Mouse (Mus musculus) E14TG2a.4 (cell line): ENCODE data around the gene Fhit.

Experiments
- CTCF ChIP-seq: conservative IDR thresholded peaks from 2 replicates; pipeline ENCODE4 v1.5.1; 2014; ENCODE audit warnings: low read length
- NANOG ChIP-seq: IDR thresholded peaks from 2 replicates; pipeline ENCODE4 v1.6.1; 2014; ENCODE audit warnings: borderline replicate concordance, low read length, mixed read lengths
- POU5F1 ChIP-seq: IDR thresholded peaks from 2 replicates; pipeline ENCODE4 v1.6.1; 2014; ENCODE audit warnings: low read length, borderline replicate concordance

DNA sequence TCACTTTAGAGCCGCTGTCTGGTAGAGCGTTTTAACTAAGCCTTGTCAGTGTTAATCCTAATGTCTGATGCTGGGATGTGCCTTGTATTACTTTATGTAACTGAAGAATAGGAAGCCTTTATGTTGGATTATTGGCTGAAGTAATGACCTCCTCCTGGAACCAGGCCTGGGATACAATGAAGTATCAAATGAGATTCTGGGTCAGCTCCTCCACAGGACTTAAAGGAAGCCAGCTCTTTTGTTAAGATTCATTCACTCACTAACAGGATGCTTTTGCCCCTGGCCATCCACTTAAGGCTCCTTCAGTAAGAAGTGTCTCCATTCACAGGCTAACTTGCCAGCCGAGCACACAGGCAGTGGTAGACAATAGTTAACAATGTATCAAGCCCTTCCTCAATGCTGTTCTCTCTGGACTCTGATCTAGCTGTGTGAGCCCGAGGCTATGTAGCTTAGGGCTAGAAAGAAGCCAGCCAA lies 1466.6 kb downstream of the Fhit start:
- no peak for TF ChIP-seq CTCF
- peak; percentile 48; the same call in 1 of the 2 replicates for TF ChIP-seq NANOG
- no peak for TF ChIP-seq POU5F1
